11 mouse cellular contexts compared by ENCODE assay signal in the genomic region with DNA sequence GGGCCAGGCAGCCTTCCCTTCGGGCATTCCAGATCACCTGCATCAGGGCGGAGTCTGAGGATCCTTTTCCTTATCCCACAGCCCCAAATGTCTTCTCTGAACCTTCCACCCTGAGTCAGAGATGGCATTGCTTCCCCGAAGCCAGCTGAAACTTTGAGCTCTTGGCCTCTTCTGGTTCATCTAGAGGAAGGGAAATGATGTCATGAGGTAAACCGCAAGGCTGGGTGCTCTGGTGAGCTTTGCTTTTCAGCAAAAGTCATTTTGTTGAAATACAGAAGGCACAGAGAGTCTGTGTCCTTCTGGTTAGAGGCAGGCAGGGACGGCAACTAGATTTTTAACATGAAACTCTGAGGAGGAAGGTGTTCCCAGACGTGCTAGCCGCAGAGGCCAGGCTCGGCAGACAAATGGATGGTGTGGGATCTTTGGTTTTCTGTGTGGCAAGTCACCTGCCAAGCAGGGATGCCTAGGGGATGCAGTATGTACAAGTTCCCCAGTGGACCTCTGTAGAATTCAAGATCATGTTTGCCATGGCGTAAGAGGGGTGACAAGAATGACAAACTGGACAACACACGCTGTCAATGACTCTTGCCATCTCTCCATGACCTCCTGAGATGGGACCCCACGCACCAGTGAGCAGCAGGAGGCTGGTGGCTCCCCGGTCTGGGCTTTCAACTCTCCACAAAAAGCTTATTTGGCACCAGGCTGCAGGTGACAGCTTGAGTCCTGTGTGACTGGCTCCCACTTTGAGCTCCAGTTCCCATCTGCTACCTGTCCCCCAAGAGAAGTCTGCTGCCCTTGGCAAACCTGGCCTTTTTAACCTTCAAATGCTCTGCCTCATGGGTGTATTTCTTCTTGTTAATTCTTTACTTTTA. TPM values are rescaled to one million over a fixed set of nuclear protein-coding genes. Genes with fewer than 3 reads are reported as not detected.
DNase-seq lines count a peak whose midpoint lies in the region; ATAC-seq lines count a peak whose summit lies in the region.
"Had no signal": no experiment of that assay in that cellular context is flagged by ENCODE, and none has a peak within 500 bp of the region (broad histone marks: within the 10 kb centered on the region; RNA-seq: fewer than 3 reads in every experiment).

No protein-coding gene starts in this region.

- no peaks in the 10 kb centered on the region for H3K9me3 ChIP-seq in heart, embryonic 12.5 days (replicated peaks)
- no peaks in the 10 kb centered on the region for H3K9me3 ChIP-seq in forebrain, embryonic 14.5 days (replicated peaks; ENCODE audit: control insufficient read depth, low read length)
- H3K9me3 ChIP-seq: hindbrain, embryonic 15.5 days; liver, embryonic 15.5 days had no signal

- H3K4me2 ChIP-seq in heart, embryonic 12.5 days: no peak overlapping the region
- H3K4me2 ChIP-seq in forebrain, embryonic 14.5 days (ENCODE audit: low read length): no peak overlapping the region
- H3K4me2 ChIP-seq: hindbrain, embryonic 15.5 days; liver, embryonic 15.5 days had no signal

- no peak overlapping the region for H3K9ac ChIP-seq in heart, embryonic 12.5 days
- H3K9ac ChIP-seq in forebrain, embryonic 14.5 days (ENCODE audit: low read length): no peak overlapping the region
- H3K9ac ChIP-seq: hindbrain, embryonic 15.5 days; liver, embryonic 15.5 days had no signal

- ATAC-seq in common myeloid progenitor, adult 5-6 weeks (replicated peaks; ENCODE audit: low read depth, poor library complexity, severe bottlenecking): peak; percentile 86
- no peak for ATAC-seq in heart, embryonic 12.5 days (ENCODE audit: insufficient number of reproducible peaks, low FRiP score)
- ATAC-seq in forebrain, embryonic 14.5 days: no peak

- H3K36me3 ChIP-seq in heart, embryonic 12.5 days: no peaks in the 10 kb centered on the region
- no peaks in the 10 kb centered on the region for H3K36me3 ChIP-seq in forebrain, embryonic 14.5 days (ENCODE audit: control insufficient read depth, insufficient read depth, low read length)
- H3K36me3 ChIP-seq: hindbrain, embryonic 15.5 days; liver, embryonic 15.5 days had no signal

- no peak overlapping the region for H3K4me3 ChIP-seq in heart, embryonic 12.5 days
- no peak overlapping the region for H3K4me3 ChIP-seq in forebrain, embryonic 14.5 days (ENCODE audit: low read depth, low read length)
- H3K4me3 ChIP-seq: hindbrain, embryonic 15.5 days; liver, embryonic 15.5 days had no signal

- no peak overlapping the region for H3K27ac ChIP-seq in heart, embryonic 12.5 days (ENCODE audit: poor library complexity, severe bottlenecking)
- H3K27ac ChIP-seq in forebrain, embryonic 14.5 days (ENCODE audit: low read depth, low read length): no peak overlapping the region
- H3K27ac ChIP-seq: hindbrain, embryonic 15.5 days; liver, embryonic 15.5 days had no signal

- peaks cover 13% of the 10 kb centered on the region for H3K4me1 ChIP-seq in heart, embryonic 12.5 days (replicated peaks)
- H3K4me1 ChIP-seq in forebrain, embryonic 14.5 days (ENCODE audit: control insufficient read depth, insufficient read depth, low read length): peaks cover 6% of the 10 kb centered on the region

- no peaks in the 10 kb centered on the region for H3K27me3 ChIP-seq in heart, embryonic 12.5 days (replicated peaks)
- H3K27me3 ChIP-seq in forebrain, embryonic 14.5 days (replicated peaks; ENCODE audit: control insufficient read depth, insufficient read depth, low read length): no peaks in the 10 kb centered on the region
- H3K27me3 ChIP-seq: hindbrain, embryonic 15.5 days; liver, embryonic 15.5 days had no signal

- peak; percentile 88 for DNase-seq in CD4-positive, CD25-positive, alpha-beta regulatory T cell, adult 2 months (ENCODE audit: low read depth, low spot score)
- peak; percentile 85 for DNase-seq in T-cell, adult 2 months (ENCODE audit: low spot score)
- peak; percentile 64 to 70 for DNase-seq in spleen, postnatal 36 days (ENCODE audit: low spot score in 2 of 2)
- DNase-seq in heart, adult 8-10 months (ENCODE audit: low spot score): no peak
- DNase-seq in forebrain, embryonic 14.5 days (ENCODE audit: low spot score): no peak
- DNase-seq: gastrocnemius, postnatal 36 days; right cerebral cortex, adult 18-20 months had no signal

- WGBS in heart, embryonic 12.5 days: 77% methylated on average over 12 of the region's 12 CpGs
- 84% methylated on average over 12 of the region's 12 CpGs for WGBS in forebrain, embryonic 14.5 days

RNA-seq across cellular contexts. Expression of gene Fosl2, which starts 31.2 kb away (rescaled TPM):
- total RNA-seq in common myeloid progenitor, adult 5-6 weeks (2017): 8.0 and 8.5 TPM in 2 replicates
- total RNA-seq in heart, adult 8-10 months (2022): 10 to 100 TPM; 14.7 to 21.1 (median 18.8) TPM
- 3.3 and 3.8 TPM in 2 replicates for polyA plus RNA-seq in heart, embryonic 12.5 days (2016; fragmentation: Nextera tagmentation; extraction: Ambion mirVana)
- 1.8 and 2.7 TPM in 2 replicates for polyA plus RNA-seq in forebrain, embryonic 14.5 days (2014; fragmentation: Nextera tagmentation; extraction: Ambion mirVana)

Comparison
In these comparisons a context has a peak if more than half of its experiments do, and no peak if none do; other contexts are left out.
1. DNase-seq: peak in CD4-positive, CD25-positive, alpha-beta regulatory T cell, adult 2 months (single experiment), T-cell, adult 2 months (single experiment) and spleen, postnatal 36 days (2 of 2); none in heart, adult 8-10 months (single experiment) and forebrain, embryonic 14.5 days (single experiment).